Mouse (Mus musculus) E14TG2a.4 (cell line): ENCODE results near the gene Ube2c.

Experiments
- CTCF ChIP-seq: conservative IDR thresholded peaks from 2 replicates; pipeline ENCODE4 v1.5.1; 2014; ENCODE audit warnings: low read length
- POU5F1 ChIP-seq: IDR thresholded peaks from 2 replicates; pipeline ENCODE4 v1.6.1; 2014; ENCODE audit warnings: low read length, borderline replicate concordance

GRCm38 (mm10) chr2:164813557-164813956, 43.9 kb downstream of the Ube2c start:
- TF ChIP-seq CTCF = no peak
- no peak for TF ChIP-seq POU5F1
